Mouse (Mus musculus): ENCODE measurements around the gene Oprd1.

Gene Oprd1

DNA sequence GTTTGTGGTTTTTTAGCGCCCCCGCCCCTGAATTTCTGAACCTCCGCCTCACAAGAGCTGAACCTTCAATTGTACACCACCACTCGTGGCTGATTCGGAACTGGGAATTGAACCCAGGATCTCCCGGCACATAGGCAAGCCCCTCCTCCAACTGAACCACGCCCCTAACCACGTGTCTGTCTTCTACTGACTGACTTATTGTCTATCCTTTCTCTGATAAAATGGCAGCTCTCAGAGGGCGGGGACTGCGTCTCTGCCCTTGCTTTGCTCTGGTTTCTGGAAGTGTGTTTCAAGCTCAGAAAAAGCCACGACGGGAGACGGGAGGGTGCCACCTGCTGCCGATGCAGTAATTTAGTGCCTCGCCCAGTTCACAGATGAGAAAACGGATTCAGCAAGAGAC lies 10.4 kb downstream of the Oprd1 start:
- DNase-seq (ENCODE audit: low spot score in 2 of 2): no peak

DNA sequence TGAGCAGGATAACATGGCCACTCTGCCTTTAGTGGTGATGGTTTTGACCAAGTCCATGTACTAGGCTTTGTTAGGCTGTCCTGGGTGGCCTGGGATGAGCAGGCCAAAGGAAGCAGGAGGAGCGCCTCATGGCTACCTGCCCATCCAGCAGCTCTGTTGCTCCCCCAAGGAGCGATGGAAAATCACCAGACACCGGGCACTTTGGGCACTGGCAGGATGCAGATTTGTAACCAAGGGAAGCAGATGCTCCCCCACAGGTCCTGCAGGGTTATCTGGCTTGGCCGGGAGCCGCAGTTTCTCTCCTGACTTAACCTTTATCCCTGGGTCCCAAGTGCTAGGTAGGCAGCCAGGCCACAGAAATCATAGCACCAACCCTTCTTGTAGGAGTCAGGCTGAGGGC lies 10.9 kb downstream of the Oprd1 start:
- DNase-seq (ENCODE audit: low spot score in 2 of 2): no peak

DNA sequence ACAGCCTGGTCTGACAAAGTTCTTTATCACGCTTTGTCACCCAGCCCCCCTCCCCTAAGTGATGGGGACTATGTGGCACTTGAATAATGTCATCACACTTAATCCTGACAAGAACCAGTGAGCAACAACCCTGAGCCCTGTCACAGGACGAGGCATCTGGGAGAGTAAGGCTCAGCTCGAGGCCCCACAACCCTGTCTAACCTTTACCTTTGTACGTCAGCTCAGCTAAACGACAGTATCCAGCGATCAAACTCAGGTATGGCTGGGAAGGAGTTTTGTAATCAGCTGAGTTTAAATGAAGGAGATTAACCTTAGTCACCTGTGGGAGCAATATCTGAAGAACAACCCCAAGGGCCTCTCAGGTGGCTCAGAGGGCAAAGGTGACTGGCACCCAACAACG lies 12.0 kb downstream of the Oprd1 start:
- no peak for DNase-seq (ENCODE audit: low spot score in 2 of 2)

DNA sequence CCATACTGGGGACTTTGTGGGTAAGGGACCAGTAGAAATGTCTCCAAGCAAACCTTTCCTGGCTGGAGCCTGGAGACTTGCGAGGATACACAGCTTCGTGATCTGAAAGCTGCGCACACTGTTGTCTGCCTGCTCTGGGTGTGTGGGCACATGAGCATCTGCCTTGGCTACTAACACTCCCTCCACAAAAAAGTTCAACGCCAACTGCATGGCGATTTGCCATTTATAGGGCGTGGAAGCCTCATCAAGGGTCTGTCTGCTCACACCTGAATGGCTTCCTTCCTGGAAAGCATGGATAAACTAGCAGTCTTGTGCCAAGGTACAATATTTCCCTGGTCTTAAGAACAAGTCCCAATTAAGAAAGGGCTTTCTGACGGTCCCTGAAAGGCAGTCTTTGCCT lies 12.5 kb downstream of the Oprd1 start:
- no peak for DNase-seq (ENCODE audit: low spot score in 2 of 2)

- DNase-seq (ENCODE audit: low spot score in 2 of 2): no peak
These were observed 13.2 kb downstream of the Oprd1 start for GRCm38 (mm10) chr4:132131116-132131515.

- no peak for DNase-seq (ENCODE audit: low spot score in 2 of 2)
These were observed 13.6 kb downstream of the Oprd1 start for GRCm38 (mm10) chr4:132130645-132131044.

- no peak for DNase-seq (ENCODE audit: low spot score in 2 of 2)
These were observed 14.2 kb downstream of the Oprd1 start for GRCm38 (mm10) chr4:132130134-132130533.

DNA sequence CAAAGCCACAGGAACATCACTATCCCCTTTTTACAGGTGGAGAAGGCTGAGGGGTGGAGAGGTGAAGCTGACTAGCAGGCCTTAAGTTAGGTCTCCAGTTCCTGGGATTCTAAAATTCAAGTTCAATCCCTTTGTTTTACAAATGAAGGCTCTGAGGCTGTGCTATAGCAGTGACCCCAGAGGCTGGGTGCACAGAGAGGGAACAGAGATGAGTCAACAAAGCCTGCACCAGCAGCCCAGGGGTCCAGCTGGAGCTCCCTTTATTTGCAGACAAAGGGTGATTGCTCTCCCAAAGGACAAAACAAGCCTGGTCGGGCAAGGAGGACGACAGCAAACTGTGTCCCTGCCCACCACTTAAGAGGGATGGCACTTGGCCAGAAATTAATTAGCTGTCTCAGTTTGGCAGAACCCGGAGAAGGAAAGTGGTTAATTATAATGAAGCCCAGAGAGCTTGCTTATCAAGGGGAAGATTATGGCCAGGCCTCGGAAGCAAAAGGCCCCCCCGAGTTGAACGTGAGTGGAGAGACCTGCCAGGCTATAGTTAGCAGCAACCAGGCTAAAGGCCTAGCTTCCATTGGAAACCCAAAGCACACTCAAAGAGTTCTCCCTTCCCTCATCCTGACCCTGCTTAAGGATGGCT lies 15.2 kb downstream of the Oprd1 start:
- no peak for DNase-seq (ENCODE audit: low spot score in 2 of 2)

- DNase-seq (ENCODE audit: low spot score in 2 of 2): no peak
These were observed 17.2 kb downstream of the Oprd1 start for GRCm38 (mm10) chr4:132127091-132127490.

DNA sequence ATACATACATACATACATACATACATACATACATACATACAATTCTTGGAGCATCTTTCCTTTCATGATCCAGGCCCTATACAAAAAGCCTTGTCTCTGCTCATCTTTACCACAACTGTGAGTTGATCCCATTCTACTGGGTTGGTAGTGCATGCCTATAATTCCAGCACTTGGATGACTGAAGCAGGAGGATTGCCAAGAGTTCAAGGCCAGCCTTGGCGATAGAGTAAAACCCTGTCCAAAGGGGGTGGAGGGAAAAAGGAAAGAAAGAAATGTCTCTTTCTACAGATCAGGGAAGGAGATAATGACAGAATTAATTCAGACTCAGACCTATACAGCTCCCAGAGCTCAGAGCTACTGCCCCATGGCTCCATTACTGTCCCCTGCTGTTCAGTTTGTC lies 21.1 kb downstream of the Oprd1 start:
- no peak for DNase-seq (ENCODE audit: low spot score in 2 of 2)

GRCm38 (mm10) chr4:132121674-132122073 lies 22.6 kb downstream of the Oprd1 start:
- no peak for DNase-seq (ENCODE audit: low spot score in 2 of 2)

- no peak for DNase-seq (ENCODE audit: low spot score in 2 of 2)
These were observed 24.7 kb downstream of the Oprd1 start for GRCm38 (mm10) chr4:132119566-132119965.

- DNase-seq (ENCODE audit: low spot score in 2 of 2): no peak
These were observed 28.0 kb downstream of the Oprd1 start for GRCm38 (mm10) chr4:132116315-132116714.

GRCm38 (mm10) chr4:132113411-132114095 lies 30.7 kb downstream of the Oprd1 start:
- DNase-seq (ENCODE audit: low spot score in 2 of 2): no peak

DNA sequence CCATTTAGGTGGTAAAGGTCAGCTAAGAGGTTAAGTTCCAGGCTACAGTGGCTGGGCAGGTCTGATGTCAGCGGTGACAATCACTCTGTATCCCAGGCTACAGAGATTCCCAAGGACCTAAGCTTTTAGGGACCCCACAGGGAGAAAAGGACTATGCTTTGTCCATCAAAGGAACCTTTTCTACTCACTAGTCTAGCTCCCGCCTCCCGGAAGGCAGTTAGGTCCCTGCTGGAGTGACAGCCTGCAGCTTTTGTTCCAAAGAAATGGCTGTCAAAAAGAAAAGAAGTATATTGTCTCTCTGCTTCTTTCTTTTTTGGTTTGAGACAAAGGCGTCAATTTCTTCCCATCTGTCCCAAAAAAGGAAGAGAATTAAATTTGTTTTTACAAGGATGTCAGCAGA lies 33.1 kb downstream of the Oprd1 start:
- no peak for DNase-seq (ENCODE audit: low spot score in 2 of 2)

DNA sequence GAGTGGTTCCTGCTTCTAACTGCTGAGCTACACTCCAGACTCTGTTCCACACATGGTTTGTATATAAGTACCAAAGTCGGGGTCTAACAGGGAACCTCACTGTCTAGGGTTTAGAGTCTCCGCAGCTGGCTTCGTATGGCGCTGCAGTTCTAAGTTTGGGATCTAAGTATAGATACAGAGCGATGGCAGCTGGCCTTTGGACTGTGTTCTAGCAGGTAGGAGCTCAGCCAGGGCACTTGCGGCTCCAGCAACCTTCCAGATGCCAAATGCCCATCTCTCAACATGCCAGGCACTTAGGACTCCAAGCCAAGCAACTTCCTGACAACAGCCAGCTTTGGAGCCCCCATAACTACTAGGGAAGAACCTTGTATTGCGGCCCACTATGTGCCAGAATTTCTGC lies 36.1 kb downstream of the Oprd1 start:
- no peak for DNase-seq (ENCODE audit: low spot score in 2 of 2)

DNA sequence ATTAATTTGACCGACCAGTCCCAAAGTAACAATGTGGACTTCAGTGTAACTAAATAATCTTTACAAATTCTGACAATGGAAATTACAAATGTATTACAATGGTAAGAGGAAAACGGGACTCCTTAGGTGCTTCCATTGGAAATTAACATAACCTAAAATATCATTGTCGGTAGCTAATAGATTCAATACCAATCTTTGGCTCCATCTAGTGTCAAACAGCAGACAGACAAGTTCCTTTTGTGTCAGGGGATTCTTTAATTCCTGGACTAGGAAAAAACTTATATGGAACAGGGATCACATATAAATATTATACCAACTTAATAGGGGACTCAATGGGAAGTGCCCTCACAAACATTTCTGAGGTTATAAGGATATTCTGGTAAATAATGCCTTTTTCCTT lies 43.1 kb downstream of the Oprd1 start:
- DNase-seq (ENCODE audit: low spot score in 2 of 2): no peak

DNA sequence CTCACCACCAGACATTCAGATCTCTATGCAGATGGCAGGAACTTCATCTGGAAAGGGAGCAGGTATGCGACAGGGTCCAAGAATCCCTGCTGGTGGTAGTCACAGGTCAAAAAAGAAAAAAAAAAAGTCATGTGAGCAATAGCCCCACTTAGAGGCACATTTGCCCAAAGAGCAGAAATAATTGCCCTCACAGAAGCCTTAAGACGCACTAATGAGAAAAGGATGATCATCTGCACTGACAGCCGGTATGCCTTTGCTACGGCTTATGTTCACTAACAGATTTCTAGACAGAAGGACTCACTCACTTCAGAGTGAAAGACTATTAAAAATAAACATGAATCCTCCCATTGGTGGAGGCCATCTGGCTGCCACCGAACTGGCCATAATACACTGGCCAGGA lies 44.7 kb downstream of the Oprd1 start:
- DNase-seq (ENCODE audit: low spot score in 2 of 2): no peak

- DNase-seq (ENCODE audit: low spot score in 2 of 2): no peak
These were observed 49.2 kb downstream of the Oprd1 start for GRCm38 (mm10) chr4:132095043-132095442.

DNA sequence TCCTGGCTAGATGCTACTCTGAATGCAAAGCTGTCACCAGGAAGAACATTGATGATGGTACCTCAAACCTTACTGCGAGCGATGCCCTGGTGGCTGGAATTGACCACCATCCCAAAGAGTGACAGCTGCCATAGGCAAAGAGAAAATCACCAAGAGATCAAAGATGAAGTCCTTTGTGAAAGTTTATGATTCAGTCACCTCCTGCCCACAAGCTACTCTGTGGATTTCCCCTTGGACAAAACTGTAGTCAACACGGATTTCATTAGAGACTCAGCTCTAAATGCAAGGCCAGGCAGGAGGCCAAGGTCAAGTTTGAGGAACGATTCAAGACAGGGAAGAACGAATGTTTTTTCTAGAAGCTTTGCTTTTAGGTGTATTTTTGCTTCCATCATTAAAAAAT lies 50.4 kb downstream of the Oprd1 start:
- DNase-seq (ENCODE audit: low spot score in 2 of 2): no peak

GRCm38 (mm10) chr4:132093136-132093535 lies 51.1 kb downstream of the Oprd1 start:
- no peak for DNase-seq (ENCODE audit: low spot score in 2 of 2)

GRCm38 (mm10) chr4:132088921-132089320 lies 55.4 kb downstream of the Oprd1 start:
- no peak for DNase-seq (ENCODE audit: low spot score in 2 of 2)

DNA sequence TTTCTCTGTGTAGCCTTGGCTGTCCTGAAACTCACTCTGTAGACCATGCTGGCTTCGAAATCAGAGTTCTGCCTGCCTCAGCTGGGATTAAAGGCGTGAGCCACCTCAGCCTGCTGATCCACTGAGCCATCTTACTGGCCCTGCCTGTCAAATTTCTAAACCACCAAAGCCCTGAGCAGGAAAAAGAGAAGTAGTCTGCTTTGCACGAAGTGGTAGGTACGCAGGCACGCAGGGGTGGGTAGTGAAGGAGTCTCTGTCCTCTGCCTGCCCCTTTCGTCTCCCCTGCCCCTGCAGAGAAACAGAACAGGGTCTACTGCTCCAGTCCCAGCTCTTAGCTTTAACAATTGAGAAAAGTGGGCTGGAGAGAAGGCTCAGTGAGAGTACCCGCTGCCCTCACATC lies 59.2 kb downstream of the Oprd1 start:
- peak; percentile 51 to 60 for DNase-seq (ENCODE audit: low spot score in 2 of 2)

- no peak for DNase-seq (ENCODE audit: low spot score in 2 of 2)
These were observed 63.7 kb downstream of the Oprd1 start for GRCm38 (mm10) chr4:132080492-132080983.

All from spleen, postnatal 36 days (tissue).